Mouse (Mus musculus): ENCODE data around the gene Dkc1.
A peak's percentile ranks its signal among the peaks of the same experiment; 100 is the strongest.

Gene Dkc1

DNA sequence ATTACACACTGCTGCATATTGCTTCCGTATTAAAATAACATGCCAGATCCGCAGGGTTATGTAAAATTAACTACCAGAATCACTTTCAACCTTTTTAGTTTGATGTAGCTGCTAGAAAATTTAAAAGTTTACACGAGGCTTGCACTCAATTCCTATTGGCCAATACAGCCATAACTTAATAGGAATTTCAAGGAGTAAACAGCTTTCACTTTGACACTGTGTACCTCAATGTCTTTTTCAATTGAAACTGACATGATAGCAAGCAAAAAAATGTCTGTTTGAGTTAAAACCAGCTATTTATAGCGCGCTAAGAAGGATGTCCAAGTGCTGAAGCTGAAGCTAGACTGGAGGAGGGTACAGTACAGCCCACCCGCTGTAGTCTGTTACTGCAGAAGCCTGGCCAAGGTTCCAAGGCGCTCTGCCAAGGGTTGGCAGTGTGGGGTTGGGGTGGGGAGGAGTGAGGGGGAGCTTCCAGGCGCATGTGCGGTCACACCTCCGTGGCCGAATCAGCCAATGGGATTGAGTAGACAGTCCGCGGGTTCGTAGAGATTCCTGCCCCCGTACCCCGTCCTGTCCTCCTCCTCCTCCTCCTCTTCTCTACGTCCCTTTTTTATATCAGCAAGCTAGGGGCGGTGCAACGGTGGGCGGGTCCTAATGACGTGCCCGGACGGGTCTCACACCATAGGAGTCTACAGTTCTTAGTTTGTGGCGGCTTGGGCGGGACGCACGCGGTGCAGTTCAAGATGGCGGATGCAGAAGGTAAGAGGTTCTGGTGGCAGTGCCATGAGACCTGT, at the start of gene Dkc1:
TSS of gene Dkc1 (plus strand) at position 486 of the 794 bp plus-strand sequence.
- peak; percentile 96 for DNase-seq (ENCODE audit: low read depth, low spot score)

DNA sequence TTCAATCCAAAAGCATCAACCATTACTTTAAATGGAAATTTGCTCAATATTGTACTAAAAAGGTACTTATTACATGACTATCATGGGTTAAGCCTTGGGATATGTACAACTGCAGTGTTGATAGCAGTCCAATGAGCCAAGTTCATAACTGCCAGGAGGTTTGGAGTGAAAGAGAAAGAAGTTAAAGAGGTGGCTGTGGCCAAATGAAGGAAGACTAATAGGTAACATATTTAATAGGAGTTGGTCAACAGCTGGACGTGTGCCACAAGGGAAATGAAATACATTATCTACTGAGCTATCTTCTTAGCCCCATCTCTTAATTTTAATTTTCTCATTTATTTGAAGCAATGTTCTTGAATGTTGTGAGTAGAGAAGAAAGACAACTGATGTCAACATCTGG, 49.7 kb upstream of the Dkc1 start:
- DNase-seq (ENCODE audit: low read depth, low spot score), result no peak

DNA sequence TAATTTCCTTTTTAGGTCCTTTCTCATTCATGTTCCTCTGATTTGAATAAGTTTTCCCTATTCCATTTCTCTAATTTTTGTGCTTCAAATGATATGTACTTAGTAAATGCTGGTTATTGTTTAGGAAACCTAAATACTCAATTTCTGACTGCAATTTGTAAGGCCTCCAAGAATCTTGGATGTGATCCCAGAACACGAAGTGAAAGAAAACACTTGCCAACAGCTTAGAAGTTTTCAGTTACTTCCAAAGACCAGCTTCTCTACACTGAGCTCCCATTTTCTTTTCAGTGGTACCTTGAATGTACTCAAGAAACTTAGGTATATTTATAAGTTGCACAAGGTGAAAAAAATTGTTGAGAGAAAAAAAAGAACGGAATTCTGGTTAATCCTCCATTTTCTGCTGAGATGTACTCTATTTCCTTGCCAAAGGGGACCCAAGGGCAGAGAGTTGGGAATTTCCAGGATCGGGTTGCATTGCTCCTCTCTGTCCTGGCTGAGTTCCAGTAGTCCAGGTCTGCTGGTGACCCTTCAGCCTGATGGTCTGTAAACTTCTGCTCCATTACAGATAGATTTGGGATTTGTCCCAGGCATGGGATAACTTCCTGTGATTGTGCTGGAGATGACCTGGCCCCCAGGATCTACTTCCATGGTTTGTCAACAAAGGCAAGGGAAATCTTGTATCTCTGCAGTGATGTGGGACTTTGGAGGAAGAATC, 48.6 kb upstream of the Dkc1 start:
- DNase-seq (ENCODE audit: low read depth, low spot score), result no peak

DNA sequence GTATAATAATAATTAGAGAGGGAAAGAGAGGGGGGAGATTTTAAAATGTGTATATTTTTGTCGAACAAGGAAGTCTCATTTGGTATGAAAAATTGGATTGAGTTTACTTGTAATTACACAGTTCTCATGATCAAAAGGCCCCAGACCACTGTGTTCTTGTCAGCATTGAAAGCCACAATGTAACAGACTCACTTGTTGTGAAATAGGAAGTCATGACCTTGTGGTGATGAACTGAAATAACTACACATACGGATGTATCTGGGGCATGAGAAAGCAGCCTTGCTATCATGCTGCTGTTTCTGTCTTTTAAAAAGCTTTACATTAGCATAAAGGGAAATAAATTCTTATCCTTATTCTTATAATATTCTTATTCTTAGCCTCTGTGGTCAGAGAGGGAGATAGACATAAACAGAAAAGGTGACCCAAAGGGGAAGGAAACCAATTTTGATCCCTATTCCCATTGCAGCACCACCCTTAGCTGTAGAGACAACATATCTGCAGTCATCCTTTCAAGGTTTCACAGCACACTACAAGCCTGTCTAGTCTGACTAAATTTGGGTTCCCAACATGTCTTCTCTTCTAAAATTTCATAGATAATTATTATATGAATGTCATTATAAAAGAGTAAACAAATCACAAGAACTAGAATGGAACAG, 39.4 kb upstream of the Dkc1 start:
- DNase-seq (ENCODE audit: low read depth, low spot score), result no peak

DNA sequence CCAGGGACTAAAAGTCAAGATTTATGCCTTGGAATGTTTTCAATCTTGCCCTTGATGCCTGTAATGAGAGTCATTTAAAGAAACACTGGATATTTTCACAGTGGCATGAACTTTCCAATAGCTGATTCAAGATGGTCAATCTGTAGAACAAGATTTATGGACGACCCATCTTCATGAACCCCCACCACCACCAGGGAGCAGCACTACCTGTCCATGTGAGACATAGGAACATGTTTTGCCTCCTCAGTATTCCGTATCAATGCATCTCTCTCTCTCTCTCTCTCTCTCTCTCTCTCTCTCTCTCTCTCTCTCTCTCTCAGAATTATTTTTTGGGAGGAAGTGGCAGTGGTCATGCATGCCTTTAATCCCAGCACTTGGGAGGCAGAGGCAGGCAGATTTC, 13.3 kb upstream of the Dkc1 start:
- peak; percentile 37 for DNase-seq (ENCODE audit: low read depth, low spot score)

DNA sequence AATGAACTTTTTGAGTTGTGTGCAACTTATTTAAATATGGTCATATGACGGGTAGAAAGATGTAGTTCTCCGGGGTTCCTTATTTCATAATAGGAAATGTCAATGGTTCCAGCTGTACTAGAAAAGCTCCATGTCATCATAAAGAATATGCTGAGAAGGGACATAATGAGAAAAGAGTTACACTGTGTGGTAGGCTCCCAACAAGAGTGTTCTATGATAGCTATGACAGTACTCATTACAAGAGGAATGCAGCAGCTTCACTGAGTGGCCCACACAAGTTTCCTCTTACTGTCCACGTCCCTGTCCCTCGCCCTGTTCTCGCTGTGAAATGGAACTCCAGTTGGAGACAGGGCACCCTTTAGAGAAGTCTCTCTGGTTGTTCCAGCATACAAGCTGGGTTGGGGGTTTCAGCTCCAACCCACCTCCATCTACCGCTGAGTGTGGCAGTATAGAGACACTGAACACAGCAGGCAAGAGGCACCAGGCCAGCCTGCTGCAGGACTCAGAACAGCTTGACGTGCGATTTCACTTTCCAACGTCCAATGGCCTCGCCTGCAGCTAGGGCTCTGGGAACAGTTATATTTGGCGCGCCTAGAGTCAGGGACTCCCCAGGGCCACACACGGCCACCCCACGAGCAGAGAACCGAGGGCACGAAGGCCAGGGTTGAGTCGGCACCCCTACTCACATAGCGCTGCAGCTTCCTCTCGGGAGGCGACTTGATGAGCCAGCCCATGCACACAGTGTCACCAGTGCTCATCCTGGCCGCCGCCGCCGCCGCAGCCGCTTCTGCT, 11.5 kb upstream of the Dkc1 start:
- peak; percentile 20 for DNase-seq (ENCODE audit: low read depth, low spot score)

DNA sequence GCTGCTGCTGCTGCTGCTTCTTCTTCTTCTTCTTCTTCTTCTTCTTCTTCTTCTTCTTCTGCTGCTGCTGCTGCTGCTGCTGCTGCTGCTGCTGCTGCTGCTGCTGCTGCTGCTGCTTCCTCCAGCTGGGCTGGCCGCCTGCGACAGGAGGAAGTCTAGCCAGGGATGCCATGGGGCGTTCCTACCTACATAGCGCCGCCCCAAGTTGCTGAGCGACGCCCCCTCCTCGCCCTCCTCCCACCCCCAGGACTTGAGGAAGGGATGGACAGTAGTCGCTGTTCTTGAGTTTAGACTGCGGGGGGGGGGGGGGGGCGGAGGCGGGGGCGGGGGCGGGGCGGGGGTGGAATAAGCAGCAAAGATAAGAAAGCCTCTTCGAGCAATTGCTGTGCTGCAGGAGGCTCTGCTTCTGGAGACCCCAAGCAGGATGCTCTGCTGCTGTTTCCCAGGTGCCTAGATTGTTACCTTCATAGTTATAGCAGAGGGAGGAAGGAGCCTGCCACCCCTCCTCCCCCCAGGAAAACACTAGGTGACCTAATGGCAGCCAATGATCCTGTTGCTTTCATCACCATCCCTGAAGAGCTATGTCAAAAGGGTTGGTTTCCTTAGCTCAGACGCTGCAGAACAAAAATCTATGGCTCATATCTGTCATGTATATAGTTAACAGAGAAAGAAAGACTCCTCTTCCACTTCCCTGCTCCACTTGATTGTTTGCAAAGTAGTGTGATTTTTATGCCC, 10.7 kb upstream of the Dkc1 start, which contains the start of gene Gab3:
TSS of gene Gab3 (minus strand) at position 685 of the 735 bp plus-strand sequence.
- peak; percentile 75 for DNase-seq (ENCODE audit: low read depth, low spot score)

DNA sequence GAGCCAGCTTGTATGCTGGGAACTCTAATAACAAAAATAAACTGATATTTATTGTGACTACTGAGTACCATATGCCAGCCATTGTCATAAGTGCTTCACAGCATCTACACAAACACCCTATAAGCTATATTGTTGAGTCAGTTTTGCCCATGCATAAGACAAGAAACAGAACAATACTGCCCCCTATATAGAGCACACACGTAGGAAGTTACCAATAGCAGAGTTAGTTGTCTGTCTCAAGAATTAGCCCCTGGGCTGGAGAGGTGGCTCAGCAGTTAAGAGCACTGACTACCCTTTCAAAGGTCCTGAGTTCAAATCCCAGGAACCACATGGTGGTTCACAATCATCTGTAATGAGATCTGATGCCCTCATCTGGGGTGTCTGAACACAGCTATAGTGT, 10.0 kb upstream of the Dkc1 start:
- DNase-seq (ENCODE audit: low read depth, low spot score), result no peak

DNA sequence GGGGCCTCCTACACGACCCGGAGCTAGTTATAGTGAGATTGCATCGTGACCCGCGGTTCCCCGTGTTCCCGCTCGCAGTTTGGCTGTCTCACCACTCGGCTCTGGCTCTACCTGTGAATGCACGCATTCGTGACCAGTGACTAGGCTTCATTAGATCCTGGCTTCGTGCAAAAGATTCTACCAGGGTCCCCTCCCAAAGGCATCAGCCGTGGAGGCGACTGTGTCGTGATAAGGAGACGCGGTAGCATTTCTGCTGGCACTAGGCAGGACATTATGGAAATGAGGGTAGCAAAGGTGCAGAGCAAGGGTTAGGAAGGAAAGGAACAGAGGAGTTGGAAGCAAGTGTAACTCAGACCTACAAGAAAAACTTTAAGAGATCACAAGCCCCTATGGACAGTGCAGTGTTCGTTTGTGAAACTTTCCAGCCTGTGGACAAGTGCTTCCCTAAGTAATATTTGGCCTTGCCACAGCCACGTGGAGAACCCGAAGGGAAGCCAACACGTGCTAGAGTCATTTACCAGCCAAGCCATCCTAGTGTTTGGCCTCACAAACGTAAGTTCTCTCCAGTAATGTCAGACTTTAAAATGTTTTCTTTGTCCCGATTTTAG, 613 bp downstream of the Dkc1 start:
- peak; percentile 27 for DNase-seq (ENCODE audit: low read depth, low spot score)

DNA sequence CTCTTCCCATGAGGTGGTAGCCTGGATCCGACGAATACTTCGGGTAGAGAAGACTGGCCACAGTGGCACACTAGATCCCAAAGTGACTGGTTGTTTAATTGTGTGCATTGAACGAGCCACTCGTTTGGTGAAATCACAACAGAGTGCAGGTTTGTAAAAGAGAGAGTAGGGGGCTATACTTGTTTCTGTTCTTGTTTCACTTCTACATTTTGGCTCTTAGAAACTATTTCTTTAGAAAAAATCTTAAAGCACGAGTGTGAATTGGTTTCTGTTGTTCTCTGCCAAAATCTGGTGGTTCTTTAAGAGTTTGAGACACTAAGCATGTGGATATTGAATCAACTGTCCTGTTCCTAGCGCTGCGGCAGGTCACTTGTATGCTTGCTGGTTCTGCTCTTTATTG, 3.1 kb downstream of the Dkc1 start:
- DNase-seq (ENCODE audit: low read depth, low spot score), result no peak

DNA sequence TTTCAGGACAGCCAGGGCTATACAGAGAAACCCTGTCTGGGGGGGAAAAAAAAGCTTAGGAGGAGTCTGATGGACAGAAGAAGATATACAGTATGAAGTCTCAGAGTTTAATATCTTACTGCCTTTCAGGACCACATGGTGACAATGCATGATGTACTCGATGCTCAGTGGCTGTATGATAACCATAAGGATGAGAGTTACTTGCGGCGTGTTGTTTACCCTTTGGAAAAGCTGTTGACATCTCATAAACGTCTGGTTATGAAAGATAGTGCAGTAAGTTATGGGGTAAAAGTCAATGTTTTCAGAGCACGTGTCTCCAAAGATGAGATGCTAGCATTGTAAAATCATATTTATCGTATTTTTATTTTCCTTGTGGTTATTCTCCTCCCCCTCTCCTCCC, 6.6 kb downstream of the Dkc1 start:
- DNase-seq (ENCODE audit: low read depth, low spot score), result no peak

DNA sequence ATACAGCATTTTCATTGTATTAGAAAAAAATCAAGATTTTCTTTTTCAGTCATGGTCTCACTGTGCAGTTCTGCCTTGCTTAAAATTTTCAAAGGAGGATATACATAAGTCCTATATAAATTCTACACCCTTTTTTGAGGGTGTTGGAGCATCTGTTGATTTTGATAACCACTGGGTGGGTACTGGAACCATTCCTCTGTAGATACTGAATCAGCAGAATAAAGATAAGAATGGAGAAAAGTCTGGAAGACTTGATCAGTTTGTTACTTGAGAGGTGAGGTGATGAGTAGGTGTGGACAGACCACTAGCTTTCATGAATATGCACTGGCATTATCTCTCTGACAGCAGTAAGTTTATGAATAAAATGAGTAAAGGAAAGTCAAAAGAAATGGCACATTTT, 19.9 kb downstream of the Dkc1 start:
- DNase-seq (ENCODE audit: low read depth, low spot score), result no peak

DNA sequence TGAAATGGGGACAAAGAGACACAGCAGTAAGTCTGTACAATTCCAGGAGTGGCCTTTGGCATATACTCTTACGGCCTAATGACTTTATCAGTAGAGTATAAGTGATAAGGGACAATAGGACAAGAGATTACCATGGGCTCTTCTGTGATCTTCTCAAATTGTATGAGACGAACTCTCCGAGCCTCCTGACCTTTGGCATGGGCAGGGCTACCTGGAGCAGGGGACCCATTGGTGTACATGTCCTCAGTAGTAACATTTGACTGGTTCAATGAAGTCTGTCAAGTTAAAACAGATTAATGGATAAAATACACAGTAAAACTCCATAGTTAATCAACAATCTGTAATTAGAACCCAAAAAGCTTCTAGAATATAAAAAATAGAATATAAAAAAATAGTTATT, 30.0 kb downstream of the Dkc1 start:
- no peak for DNase-seq (ENCODE audit: low read depth, low spot score)

DNA sequence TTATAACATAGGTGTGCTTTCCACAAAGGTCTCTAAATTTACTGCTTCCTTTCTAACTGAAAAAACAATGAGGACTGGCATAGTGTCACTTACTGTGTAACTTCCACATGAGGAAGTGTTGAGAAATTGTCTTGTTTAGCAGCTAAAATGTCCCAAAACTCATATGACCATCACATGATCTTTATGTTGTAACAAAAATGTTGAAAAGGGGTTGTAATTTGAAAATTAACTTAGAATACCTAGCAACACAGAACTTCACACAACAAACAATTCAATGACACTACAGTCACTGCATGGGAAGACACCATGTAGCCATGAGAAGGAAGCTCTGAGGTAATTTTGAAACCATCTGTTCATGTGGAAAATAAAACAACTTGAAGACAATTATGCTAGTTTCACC, 31.2 kb downstream of the Dkc1 start:
- no peak for DNase-seq (ENCODE audit: low read depth, low spot score)

DNA sequence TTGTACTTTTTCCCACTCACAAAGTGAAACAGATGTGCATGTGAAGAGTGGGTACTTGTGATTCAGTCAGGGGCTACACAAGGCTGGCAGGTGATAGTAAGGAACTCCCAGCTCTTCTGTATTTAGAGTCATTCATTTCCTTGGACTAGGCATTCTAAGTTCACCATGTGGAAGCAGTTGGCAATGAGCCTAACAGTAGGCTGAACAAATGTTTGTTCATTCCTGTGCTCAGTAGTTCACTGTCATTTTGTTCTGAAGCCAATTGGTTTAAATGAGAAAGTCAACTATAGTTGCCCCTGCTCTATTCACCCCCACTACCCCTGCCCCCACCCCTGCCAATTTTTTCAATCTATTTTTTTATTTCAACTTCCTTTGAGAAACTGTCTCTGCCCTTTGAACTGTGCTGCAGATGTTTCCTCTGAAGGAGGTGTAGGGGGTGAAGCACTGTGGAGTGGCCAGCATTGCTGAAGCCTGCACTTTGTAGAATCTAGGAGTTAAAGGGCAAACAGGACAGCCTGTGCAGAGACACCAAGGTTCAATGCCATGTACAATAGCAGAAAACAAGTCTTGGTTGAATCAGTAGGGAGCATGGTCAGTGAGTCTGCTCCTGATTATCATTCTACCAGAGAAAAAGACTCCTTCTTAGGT, 32.8 kb downstream of the Dkc1 start:
- DNase-seq (ENCODE audit: low read depth, low spot score), result no peak

DNA sequence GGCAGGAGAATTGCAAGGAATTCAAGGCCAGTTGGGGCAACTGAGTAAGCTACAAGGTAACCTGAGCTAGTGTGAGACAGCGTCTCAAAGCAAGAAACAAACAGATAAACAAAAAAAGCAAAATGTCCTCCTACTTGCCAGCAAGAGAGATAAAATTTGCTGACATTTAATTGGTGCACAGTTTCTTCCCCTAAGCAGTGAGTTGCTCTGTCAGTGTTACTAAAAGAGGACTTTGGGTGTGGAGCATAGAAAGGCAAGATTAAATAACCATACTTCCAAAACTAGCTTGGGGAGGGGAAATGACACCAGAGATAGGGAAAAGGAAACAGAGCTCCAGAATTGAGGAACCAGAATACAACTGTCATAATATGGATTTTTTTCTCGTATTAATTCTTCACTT, 33.8 kb downstream of the Dkc1 start:
- no peak for DNase-seq (ENCODE audit: low read depth, low spot score)

DNA sequence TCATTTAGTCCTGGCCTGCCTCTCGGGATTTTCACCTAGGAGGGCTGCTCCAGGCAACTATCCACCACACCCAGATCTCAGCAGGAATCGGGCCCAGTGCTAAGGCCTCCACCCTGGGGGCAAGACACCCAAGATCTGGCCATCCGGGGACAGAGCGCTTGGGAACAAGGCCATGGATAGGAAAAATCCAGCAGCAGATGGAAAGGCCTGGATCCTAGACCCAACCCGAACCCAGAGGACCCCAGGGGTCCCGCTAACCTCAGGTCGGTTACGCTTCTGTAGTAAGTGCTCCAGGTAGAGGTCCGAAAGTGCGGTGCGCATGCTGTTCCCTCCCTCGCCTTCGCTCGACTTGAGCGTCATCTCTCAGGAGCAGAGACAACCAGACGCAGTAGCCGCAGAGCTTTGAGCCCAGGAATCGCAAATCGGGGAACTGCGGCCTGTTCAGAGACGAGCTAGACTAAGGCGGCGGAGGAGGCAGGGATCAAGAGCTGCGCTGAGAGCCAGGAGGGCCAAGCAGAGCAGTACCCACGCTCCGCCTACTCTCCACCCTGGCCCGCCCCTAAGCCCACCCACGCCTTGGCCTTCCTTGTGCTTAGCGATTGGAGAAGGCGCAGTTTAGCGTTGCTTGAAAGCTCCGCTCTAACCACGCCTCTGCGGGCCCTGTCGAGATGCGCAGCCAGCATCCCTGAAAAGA, 35.0 kb downstream of the Dkc1 start, which contains the start of gene Mpp1:
TSS of gene Mpp1 (minus strand) at position 550 of the 694 bp plus-strand sequence.
- peak; percentile 92 for DNase-seq (ENCODE audit: low read depth, low spot score)

DNA sequence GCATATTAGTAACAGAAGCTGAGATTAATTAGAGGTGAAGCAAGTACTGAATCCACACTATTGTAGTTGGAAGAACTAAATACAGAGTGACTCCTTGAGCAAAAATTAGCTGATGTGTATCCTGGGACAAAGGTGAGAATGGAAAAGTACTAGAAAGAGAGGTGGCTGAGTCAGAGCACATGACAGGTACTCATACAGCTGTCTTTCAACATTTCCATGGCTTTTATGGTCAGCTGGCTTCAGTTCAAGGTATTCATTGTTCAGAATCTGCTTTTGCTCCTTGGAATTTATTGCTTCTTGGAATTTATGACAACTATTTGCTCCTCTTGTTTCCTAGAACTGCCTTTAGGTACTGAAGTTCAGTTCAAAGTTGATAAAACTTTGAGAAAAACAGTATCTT, 41.3 kb downstream of the Dkc1 start:
- DNase-seq (ENCODE audit: low read depth, low spot score), result no peak

DNA sequence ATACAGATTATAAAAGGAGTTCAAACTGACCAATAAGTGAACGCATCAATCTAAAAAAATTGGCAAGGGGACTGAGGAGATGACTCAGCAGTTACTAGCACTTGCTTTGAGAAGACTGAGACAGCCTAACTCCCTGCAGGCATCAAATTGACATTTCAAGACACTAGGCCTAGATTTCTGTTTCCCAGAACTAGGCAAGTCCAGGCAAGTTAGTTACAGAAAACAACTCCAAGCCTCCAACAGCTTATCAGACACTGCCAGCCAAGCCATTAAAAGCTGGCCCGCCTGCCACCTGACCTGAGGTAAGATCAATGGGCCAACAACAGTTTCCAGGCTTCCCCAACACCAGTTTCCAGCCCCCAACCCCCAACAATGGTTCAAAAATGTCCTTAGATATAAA, 42.1 kb downstream of the Dkc1 start:
- peak; percentile 49 for DNase-seq (ENCODE audit: low read depth, low spot score)
